Mouse (Mus musculus) right cerebral cortex, postnatal 25 days (tissue): ENCODE measurements around the gene Galnt7.
A peak's percentile ranks its signal among the peaks of the same experiment; 100 is the strongest.

ENCODE experiments used
- DNase-seq: peaks from one replicate; pipeline ENCODE4 v3.0.0; 2022

Gene Galnt7

DNA sequence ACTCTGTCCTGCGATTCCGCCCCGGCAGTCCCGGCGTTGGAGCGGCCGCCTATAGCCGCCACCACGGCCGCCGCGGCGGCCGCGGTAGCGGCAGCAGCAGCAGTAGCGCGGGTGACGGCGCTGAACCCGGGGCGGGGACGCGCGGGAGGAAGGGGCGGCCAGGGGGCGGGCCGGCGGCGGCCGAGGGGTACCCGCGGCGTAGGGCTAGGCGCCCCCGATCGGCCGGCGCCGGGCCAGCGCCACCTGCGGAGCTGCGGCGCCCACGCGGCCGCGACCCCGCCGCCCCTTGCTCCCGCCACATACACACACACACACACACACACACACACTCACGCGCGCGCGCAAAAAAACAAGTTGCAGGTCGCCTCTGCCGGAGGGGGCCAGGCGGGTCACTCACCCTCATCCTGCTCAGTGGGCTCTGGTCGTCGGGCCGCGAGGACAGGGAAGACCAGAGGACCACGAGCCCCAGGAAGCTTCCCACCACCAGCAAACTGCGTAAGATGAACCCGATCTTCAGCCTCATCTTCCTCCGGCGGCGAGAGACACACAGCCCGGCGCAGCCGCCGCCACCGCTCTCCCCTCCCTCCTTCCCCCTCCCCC, at the start of gene Galnt7:
Galnt7 (minus strand) TSS at position 577 of the 600 bp plus-strand sequence.
- DNase-seq: peak; percentile 59

DNA sequence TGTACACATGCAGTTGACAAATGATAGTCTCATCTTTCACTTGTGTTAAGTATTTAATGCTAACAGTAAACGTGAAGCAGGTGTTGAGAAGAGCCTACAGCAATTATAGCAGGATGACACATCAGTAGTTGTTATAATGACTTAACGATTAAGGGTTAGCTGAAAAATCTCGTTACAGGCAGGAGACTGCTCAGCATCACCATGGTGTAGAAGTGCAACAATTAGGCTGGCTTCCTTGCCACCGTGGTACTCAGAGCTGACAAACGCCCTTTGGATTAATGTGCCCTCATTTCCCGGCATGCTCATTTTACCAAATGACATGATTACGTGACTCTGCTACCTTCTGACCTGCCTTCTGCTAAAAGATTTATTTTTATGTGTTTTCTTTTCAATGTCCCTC, 35.8 kb upstream of the Galnt7 start:
- no peak for DNase-seq

DNA sequence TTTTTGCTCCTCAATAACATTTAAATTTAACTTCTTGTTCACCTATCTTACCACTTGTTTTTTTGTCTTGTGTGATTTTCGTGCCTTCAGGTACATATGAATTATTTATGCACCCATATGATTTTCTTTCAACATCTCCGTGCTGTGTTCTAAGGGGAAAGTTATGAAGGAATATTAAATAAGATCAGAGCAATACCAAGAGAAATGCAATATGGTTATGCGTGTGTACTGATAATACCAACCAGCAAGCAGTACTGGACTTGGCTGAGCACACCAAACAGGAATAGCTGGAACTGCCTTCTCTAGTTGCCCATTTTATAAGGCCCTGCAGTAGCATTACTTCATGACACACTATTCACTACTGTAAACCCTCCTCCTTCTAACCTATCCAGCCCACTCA, 33.0 kb upstream of the Galnt7 start:
- no peak for DNase-seq

DNA sequence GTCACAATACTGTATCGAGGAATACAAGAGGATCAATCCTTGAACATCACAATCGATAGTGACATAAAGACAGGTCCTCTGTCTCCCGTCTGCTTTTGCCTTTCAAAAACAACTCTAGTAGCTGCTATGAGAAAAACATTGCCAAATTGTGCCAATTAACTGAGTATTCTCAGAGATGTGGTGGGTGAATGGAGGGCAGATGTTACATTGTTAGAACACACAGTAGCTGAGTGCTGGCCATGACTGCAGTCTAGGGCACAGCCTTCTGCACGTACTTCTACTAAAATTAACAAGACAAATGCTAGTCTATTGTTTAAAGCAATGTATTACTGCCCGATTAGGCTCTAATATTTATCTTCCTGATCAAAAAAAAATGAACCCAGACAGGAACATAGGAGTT, 27.2 kb upstream of the Galnt7 start:
- DNase-seq: no peak

DNA sequence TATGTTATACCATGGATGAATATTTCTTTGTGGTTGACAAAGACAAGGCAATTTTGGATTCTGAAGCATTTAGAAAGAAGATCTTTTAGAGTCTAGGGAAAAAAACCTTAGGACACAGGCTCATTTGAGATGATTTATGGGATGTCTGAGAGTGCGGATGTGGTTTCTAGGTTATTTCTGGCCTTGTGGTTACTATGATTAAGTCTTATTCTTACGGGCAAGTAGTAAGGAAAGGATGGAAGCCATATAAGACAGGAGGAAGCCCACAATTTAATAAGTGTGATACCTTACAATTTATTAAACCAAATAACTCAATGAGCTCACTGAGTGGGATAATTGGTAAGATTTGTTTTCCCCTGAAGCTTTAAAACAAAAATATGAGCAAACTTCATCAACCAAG, 11.3 kb upstream of the Galnt7 start:
- DNase-seq: no peak

DNA sequence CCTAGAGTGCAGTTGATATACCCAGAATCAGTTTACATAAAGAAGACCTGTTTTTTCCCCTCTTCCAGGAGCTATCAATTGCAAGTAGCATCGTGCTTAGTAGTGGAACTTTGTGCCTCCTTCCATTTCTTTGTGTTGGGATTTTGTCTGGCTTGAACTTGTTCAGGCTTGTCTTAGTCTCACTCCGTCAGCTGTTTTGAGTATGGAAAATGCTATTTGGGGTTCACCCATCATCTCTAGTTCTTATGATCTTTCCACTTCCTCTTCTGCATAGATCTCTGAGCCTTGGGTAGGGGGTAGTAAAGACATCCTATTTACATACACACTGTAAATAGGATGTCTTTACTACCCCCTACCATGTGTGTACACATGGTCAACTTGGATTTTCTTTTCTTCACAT, 7.2 kb upstream of the Galnt7 start:
- DNase-seq: no peak

DNA sequence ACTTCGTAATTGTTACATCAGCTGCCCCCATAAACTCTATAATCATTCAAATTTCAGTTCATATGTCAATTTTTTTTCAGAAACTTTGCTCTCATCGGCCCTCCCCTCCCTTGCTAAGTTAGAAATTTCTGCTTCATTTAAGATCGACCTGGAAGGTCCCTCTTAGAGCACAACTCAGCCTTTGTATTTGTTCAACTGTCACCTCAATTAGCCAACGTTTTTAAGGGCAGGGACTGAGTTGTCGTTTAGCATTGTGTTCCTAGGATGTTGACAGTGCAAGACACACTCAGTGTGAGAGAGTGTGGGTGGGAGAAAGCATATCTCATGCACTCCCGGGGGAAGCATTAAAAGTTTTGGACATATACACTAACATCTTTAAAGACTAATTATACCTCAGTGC, 3.6 kb upstream of the Galnt7 start:
- DNase-seq: no peak

DNA sequence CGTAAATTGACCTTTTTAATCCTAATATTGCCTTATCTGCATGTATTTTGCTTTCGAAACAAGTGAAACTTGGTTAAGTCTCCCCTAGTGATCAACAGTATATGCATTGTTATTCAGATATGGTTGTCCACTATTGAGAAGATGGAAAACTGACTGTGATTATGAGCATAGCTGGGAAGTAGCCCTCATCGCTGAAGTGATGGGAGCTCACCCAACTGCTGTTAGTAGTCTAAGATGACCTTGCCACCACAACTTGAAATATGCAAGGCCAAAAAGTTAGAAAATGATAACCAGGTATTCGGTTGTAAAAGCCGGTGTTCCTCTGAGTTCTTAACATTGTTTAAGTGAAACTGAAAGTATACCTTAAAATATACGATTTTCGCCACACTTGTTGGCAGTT, 1.3 kb upstream of the Galnt7 start:
- DNase-seq: no peak

DNA sequence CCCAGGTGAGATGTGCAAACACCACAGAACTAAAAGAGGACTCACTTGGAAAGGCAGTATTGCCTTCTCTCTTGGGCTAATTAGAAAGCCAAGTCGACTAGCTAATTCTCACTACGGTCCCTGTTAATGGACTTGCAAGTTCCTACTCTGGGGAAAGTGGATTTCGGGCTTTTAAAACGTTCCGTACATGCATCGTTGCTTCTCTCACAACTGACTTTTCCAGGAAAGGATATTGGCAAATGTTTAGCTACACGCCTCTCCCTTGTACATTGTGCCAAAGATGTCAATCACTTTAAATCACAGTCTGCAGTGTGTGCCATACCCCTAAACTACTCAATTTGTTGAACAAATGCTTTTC, 915 bp upstream of the Galnt7 start:
- DNase-seq: no peak

DNA sequence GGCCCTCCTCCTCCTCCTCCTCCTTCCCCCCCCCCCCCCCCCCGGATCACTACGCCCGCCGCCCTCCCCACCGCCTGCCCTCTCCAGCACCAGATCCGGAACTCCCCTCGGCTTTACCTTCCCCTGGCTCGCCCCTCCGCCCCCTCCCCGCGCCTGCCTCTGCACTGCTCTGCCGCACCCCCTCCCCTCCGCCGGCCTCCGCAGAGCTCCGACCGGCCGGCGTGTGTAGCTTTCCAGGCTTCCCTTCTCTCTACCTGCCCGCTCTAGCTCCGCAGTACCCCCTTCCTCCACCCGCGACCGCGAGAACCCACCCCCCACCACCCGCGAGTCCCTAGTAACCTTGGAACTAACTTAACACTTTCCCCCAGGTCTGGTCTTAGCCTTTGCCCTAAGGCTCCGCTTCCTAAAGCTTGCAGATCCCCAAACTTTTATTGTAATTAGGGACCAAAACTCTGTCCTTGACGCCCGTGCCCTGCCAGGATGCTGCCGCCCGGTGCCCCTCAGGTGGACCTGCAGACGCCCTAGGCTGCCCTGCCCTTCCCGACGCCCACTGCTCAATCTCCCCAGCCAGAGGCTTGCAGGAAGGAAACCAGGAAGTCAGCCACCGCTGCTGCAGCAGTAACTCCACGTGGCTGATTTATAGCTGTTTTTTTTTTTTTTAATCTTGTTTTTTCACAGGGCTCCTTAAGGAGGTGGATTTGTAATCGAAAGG, 380 bp upstream of the Galnt7 start:
- DNase-seq: peak; percentile 17

DNA sequence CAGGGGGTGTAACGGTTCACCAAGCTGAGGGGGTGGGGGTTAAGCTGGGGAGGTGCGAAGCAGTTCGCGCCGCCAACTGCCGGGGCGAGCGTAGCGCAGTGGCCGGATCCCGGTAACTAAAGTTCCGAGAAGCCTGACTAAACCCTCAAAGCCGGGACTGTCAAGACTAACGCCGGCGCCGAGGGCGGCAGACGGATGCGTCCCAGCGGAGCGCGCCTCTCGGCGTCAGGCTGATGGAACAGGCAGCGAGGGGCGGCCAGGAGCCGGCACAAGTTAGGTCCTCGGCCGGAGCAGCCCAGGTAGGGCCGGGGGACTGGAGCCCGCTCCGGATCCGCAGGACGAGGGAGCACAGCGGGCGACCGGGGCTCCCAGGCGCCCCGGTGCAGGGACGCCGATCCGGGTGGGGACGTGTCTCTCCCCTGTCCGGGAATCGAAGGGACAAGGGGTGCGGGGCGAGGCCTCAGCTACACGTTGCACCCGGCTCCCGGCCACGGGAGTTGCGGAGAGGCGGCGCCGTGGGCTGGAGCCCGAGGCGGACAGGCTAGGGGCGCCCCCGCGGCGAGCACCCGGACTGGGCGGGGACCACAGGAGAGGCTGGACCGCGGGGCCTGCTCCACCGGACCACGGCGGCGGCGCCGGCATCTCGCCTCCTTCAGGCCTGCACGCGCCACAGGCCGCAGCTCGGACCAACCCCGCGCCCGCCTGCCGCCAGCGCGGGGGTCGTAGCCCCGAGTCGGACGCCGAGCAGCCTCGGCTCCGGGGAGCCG, 960 bp downstream of the Galnt7 start:
- DNase-seq: peak; percentile 77

DNA sequence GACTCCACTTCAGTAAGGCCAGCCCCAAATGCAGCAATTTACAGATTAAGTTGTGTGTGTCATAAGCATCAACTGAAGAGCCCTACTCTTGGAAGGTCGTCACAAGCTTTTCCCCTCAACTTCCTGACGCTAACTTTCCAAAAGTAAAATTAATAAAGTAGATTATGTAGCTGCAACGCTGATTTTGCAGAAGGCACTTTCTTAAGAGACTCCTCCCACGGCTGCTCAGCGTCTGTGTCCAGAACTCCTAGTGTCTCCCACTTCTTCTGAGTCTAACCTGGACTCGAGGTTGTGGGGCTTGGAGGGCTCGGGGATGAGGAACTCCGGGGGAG, 1.5 kb downstream of the Galnt7 start:
- DNase-seq: no peak

DNA sequence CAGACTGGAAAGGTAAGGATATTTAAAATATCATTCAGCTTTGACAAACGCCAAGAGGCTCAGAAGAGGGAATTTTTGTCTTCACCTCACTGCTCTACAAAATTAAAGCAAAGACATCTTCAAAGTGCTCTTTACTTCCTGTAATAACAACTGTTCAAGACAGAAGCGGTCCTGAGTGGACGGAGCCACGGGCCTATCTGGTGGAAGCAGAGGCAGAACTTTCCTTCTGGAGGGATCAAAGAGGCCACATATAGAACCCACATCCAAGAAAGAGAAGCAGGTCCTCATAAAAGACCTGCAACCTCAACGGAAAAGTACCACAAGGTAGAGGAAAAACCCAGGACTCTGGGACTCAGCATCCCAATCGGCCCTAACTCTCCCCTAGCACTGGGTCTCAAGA, 2.6 kb downstream of the Galnt7 start:
- DNase-seq: no peak

DNA sequence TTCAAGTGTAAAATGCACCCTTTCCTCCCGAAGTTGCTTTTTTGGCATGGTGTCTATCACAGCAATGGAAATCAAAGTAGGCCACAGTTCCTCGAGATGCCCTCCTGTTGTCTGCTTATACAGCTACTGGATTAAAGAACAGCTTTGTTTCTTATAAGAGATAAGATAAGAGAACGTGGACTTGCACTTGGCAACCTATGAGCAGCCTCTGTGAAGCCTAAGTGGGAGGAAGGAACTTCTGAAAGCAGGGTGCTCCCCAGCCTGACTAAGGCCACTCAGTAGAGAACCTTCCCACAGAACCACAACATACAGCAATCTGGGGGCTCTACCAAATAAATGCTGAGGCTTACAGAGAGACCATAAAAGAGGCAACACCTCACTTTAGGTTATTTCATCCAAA, 5.3 kb downstream of the Galnt7 start:
- DNase-seq: no peak

DNA sequence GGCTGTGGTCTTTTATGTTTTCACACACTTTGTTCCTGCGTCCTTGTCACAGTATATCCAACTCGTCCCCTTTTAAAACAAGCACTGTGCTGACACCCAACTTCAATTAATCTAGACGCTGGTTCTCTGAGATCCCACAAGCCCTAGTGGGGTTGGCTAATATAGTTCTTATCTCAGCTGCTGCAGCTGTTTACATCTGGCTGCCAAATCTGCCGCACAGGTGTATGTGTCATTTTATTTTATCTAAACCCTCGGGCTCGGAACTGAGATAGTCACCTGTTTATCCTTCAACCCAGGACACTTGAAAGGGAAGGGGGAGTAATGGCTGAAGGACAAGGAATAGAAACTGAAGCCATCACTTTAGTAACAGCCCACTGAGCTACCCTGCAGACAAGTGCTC, 8.6 kb downstream of the Galnt7 start:
- DNase-seq: no peak

DNA sequence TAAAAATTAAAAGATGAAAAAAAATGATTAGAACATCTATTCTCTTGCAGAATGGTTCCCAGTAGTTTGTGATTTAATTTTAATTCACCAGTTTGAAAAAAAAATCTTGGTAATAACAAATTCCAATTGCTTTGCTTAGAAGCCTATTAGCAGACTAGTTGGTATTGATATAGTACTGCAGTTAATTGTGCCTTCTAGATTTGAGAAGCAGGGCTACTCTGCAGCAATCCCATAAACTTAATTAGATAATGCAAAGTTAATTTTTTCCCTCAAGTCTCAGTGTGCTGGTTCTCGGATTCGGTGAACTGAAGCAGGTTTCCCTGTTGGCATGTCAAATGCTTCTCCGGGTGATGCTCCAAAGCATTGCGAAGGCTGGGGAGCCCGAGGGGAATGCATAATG, 10.1 kb downstream of the Galnt7 start:
- no peak for DNase-seq

DNA sequence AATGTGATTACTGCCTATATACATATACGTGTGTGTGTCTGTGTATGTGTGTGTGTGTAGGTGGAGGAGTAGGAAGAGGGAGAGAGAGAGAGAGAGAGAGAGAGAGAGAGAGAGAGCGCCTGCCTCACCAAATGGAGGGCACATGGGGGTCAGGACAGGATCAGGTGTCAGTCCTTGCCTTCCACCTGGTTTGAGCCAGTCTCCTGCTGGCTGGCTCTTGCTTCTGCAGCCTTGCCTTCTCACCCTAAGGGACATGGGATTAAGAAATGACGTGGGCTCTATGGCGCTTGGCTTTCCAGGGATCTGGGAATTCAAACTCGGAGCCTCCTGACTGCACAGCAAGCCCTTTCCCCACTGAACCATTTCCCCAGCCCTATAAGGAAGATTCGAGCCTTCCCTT, 13.9 kb downstream of the Galnt7 start:
- DNase-seq: no peak

DNA sequence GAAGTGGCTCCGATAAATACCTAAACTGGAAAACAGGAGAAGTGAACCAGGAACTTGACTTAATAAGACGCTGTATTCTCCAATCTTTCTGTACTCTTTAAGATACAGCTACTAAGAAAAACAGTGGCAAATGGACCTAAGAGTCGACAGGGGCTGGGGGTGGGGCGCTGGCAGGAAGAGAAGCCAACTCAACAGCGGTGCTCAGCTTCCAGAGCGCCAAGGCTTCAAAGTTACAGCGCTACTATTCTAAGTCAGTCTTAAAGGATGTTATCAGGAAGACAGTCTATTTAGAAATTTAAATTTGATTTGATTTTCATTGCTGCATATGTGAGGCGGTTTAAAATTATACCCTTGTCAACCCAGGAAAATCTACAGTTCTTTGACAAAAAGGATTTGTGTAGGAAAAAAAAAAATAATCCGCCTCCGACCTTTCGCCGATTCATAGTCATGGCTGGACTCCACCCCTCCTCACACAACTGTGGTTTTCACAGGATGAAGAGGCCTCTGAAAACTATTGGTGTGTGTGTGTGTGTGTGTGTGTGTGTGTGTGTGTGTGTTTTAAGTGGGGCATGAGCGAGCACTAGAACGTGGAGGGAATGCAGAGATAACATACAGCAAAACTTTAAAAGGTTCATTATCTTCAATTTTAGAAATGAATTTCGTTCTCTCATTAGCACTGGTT, 15.1 kb downstream of the Galnt7 start:
- DNase-seq: no peak

DNA sequence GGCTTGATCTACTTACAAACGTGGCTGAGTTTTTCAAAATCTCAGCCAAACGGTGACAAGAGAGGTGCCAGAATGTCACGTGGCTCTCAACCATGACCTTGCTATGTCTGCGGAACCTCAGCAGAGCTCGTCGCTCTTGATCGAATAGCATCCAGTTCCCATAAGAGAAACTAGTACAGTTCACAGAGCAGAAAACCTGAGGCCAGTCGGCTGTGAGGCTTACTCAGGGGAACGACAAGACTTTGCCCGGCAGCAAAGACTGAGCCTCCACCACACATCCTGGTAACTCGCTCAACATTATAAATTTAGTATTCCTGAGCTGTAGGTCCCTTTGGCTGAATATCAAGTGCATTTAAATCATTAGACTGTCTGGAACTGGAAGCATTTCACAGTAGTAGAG, 16.1 kb downstream of the Galnt7 start:
- DNase-seq: no peak

DNA sequence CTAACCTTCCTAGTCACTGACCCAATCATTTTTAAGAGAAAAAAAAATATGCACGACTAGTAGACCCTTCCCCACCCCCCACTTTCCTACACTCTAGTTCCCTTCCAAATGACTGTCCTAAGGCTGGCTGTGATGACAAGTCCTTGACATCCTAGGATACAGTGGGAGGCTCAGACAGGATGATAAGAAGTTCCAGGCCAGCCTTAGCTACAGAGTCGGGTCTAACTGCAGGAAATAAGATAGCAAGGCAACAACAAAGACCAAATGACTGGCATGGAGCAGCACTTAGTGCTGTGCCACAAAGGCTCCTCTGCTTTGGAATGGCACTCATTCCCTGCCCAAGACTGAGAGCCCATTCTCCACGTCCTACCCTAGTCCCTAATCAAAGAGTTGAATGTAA, 16.6 kb downstream of the Galnt7 start:
- DNase-seq: no peak

DNA sequence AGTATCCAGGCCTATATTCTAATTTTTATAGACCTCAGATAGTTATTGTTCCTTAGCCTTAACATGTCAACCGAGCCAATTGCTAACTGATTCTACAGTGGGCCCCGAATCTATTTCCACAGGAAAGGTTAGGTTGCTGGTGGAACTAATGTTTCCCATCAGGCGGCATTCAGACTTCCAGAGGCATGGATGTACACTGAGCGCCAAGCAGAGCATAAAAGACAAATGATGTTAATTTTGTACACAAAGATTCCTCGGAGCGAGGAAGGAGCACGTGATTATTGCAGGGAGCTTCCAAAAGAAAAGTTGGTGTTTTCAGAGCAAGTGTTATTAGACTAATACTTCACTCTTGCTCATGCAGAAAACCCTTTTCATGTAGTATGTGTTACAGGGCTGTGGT, 21.1 kb downstream of the Galnt7 start:
- DNase-seq: no peak

DNA sequence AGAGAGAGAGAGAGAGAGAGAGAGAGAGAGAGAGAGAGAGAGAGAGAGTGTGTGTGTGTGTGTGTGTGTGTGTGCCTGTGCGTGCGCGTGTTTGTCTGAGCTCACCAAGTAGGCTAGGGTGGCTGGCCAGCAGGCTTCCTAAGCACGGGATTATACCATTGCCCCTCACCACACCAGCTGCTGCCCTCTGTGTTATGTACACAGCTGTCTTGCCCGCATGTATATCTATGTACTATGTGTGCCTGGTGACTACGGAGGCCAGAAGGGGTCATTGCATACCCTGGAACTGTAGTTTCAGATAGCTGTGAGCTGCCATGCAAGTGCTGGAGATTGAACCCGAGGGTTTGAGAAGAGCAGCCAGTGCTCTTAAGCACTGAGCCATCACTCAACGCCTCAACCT, 22.7 kb downstream of the Galnt7 start:
- no peak for DNase-seq

DNA sequence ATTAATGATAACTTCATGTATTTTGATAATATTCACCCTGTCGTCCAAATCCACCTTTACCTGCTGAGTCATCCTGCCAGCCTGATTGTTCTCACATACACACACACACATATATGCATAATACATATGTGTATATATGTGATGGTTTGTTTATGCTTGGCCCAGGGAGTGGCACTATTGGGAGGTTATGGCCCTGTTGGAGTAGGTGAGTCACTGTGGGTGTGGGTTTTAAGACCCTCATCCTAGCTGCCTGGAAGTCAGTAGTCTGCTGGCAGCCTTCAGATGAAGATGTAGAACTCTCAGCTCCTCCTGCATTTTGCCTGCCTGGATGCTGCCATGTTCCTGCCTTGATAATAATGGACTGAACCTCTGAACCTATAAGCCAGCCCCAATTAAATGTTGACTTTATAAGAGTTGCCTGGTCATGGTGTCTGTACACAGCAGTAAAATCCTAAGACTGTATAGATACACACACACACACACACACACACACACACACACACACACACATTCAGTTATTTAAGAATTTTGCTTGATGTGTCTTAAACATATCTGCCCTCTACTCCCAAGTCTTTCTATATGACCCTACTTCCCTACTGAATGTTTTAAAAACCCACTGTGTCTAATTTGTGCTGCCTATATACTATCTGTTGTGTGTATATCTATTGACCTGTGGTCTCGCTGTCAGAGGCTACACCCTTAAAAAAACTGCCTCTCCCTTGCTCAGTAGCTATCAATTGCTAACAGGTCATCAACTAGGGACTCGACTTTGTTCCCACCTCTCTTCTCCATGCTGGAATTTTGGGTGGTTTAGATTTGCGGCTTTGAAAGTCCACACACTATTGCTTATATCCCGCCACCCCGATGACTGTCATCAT, 23.8 kb downstream of the Galnt7 start:
- DNase-seq: no peak
